Mouse (Mus musculus): ENCODE data around the gene Creg1. TPM values are rescaled to one million over a fixed set of nuclear protein-coding genes. Genes with fewer than 3 reads are reported as not detected.

The Creg1 gene
- 109 TPM for polyA plus RNA-seq (2014; fragmentation: Illumina TruSeq; extraction: RNeasy Lipid Tissue Mini Kit (QIAGEN cat#74804); ENCODE audit: low read depth, low replicate concordance)

GRCm38 (mm10) chr1:165763635-165764372, at the start of gene Creg1:
Gene Creg1 (plus strand): TSS chr1:165763746.

GRCm38 (mm10) chr1:165788511-165788910, 25.0 kb downstream of the Creg1 start, which contains the start of gene Cd247:
Gene Cd247 (plus strand): TSS chr1:165788681.

Other genes starting within 250 kb of the Creg1 start
- gene Mpzl1, start 129.2 kb upstream of the Creg1 start, polyA plus RNA-seq (2014; fragmentation: Illumina TruSeq; extraction: RNeasy Lipid Tissue Mini Kit (QIAGEN cat#74804); ENCODE audit: low read depth, low replicate concordance): 36.5 TPM
- 1.0 TPM for gene Rcsd1, start 54.0 kb upstream of the Creg1 start, polyA plus RNA-seq (2014; fragmentation: Illumina TruSeq; extraction: RNeasy Lipid Tissue Mini Kit (QIAGEN cat#74804); ENCODE audit: low read depth, low replicate concordance)
- 15.6 TPM for gene Cd247, start 24.9 kb downstream of the Creg1 start, polyA plus RNA-seq (2014; fragmentation: Illumina TruSeq; extraction: RNeasy Lipid Tissue Mini Kit (QIAGEN cat#74804); ENCODE audit: low read depth, low replicate concordance)
- gene Pou2f1, start 238.9 kb downstream of the Creg1 start, polyA plus RNA-seq (2014; fragmentation: Illumina TruSeq; extraction: RNeasy Lipid Tissue Mini Kit (QIAGEN cat#74804); ENCODE audit: low read depth, low replicate concordance): 16.0 TPM

Data from testis, adult 10 weeks (tissue).